Mouse (Mus musculus): Measurements from ENCODE around the gene Gm15446. TPM values are rescaled to one million over a fixed set of nuclear protein-coding genes. Genes with fewer than 3 reads are reported as not detected.

The Gm15446 gene
- polyA plus RNA-seq (2012; rRNA removed; ENCODE audit: low replicate concordance), result 2.0 and 3.8 TPM in 2 replicates

GRCm38 (mm10) chr5:109923261-109924071, at the start of gene Gm15446:
TSS of gene Gm15446 (plus strand) at chr5:109923400.

Other genes with a start within 250 kb of the Gm15446 start
- gene 5430403G16Rik, start 232.4 kb upstream of the Gm15446 start, polyA plus RNA-seq (2012; rRNA removed; ENCODE audit: low replicate concordance), result 0.13 and 0.30 TPM in 2 replicates
- 1.2 and 1.3 TPM in 2 replicates for gene 4930522L14Rik, start 171.5 kb upstream of the Gm15446 start, polyA plus RNA-seq (2012; rRNA removed; ENCODE audit: low replicate concordance)
- 4.8 and 9.3 TPM in 2 replicates for gene Zfp932, start 73.1 kb downstream of the Gm15446 start, polyA plus RNA-seq (2012; rRNA removed; ENCODE audit: low replicate concordance)
- 0.23 and 0.86 TPM in 2 replicates for gene Gm17655, start 149.1 kb downstream of the Gm15446 start, polyA plus RNA-seq (2012; rRNA removed; ENCODE audit: low replicate concordance)
- gene Gm35315, start 171.0 kb downstream of the Gm15446 start, polyA plus RNA-seq (2012; rRNA removed; ENCODE audit: low replicate concordance), result 0.21 and 0.27 TPM in 2 replicates
- gene Plcxd1, start 176.6 kb downstream of the Gm15446 start, polyA plus RNA-seq (2012; rRNA removed; ENCODE audit: low replicate concordance), result 0.07 and 0.40 TPM in 2 replicates
- 70.9 and 137 TPM in 2 replicates for gene Gtpbp6, start 184.8 kb downstream of the Gm15446 start, polyA plus RNA-seq (2012; rRNA removed; ENCODE audit: low replicate concordance)
- gene Zfp605, start 186.7 kb downstream of the Gm15446 start, polyA plus RNA-seq (2012; rRNA removed; ENCODE audit: low replicate concordance), result 0.92 and 1.3 TPM in 2 replicates
- gene Chfr, start 212.4 kb downstream of the Gm15446 start, polyA plus RNA-seq (2012; rRNA removed; ENCODE audit: low replicate concordance), result 28.4 and 39.8 TPM in 2 replicates